Comparison of ENCODE assay signal across 8 mouse cellular contexts in genomic region chr3:94837183-94837890, GRCm38 (mm10). TPM values are rescaled to one million over a fixed set of nuclear protein-coding genes. Genes with fewer than 3 reads are reported as not detected.
DNase-seq lines count a peak whose midpoint lies in the region; ATAC-seq lines count a peak whose summit lies in the region.

Pogz (plus strand) TSS chr3:94837567.

- ATAC-seq in megakaryocyte progenitor cell, adult 5-6 weeks (replicated peaks; ENCODE audit: poor library complexity), result peak; percentile 95

- DNase-seq in adipocyte (ENCODE audit: low spot score), result peak; percentile 99
- DNase-seq in embryo, embryonic 10 days (ENCODE audit: low spot score), result peak; percentile 98
- DNase-seq in gastrocnemius, postnatal 10 days, result peak; percentile 95
- peak; percentile 96 for DNase-seq in induced T-regulatory cell, adult 2 months (ENCODE audit: low read depth)
- peak; percentile 90 to 97 for DNase-seq in left cerebral cortex, adult 9 months (ENCODE audit: low spot score in 2 of 2)
- DNase-seq in right cerebral cortex, postnatal 14 days, result peak; percentile 95
- peak; percentile 90 to 96 for DNase-seq in urinary bladder, postnatal 36 days (ENCODE audit: low spot score in 2 of 2)

RNA-seq across cellular contexts. Expression of gene Pogz, which starts in this region (rescaled TPM):
- 10 to 100 TPM; 23.9 to 27.8 TPM for total RNA-seq in gastrocnemius, postnatal 10 days (2021)
- 31.3 and 35.8 TPM in 2 replicates for total RNA-seq in megakaryocyte progenitor cell, adult 5-6 weeks (2015)
- 13.5 and 15.3 TPM in 2 replicates for total RNA-seq in megakaryocyte progenitor cell, adult 5-6 weeks (2017)

Comparison
In these comparisons a context has a peak if more than half of its experiments do, and no peak if none do; other contexts are left out.
1. Peak in every context shown above with its lines: DNase-seq and ATAC-seq.